Mouse (Mus musculus) bone marrow, adult 2 months (tissue): ENCODE results near the gene Trpv1.

ENCODE experiments used
- CTCF ChIP-seq: fragments of 200-500 bp; IDR thresholded peaks from 2 replicates; pipeline ENCODE4 v1.5.1; 2011; ENCODE audit warnings: low read length, control low read depth; ENCODE audit not compliant: control insufficient read depth, insufficient read depth
- POLR2A ChIP-seq: fragments of 200-500 bp; IDR thresholded peaks from 2 replicates; pipeline ENCODE4 v1.6.1; 2011; ENCODE audit warnings: low read depth, mild to moderate bottlenecking, control low read depth, low read length, borderline replicate concordance; ENCODE audit not compliant: control insufficient read depth

DNA sequence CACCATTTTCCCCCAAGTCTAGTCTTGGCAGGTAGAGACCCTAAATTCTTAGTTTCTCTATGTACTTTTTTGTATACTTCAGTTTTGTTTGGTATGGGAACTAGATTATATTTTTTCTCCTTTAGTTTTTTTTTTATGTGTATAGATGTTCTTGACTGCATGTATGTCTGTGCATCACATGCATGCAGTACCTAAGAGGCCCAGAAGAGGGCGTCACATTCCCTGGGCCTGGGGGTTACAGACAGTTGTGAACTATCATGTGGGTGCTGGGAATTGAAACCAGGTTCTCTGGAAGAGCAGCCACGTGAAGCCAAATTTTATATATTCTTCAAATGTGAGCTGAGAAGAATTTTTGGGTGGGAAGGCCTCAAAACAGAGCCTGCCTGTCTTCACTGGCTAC is 14.4 kb upstream of the Trpv1 start:
- peak; percentile 7; the same call in 1 of the 2 replicates for TF ChIP-seq CTCF
- TF ChIP-seq POLR2A = no peak
